In genomic region chr9:113157474-113158076, GRCm38 (mm10) we compare ENCODE assay signal across 12 mouse cellular contexts.
DNase-seq lines count a peak whose midpoint lies in the region; ATAC-seq lines count a peak whose summit lies in the region.
"Had no signal": no experiment of that assay in that cellular context is flagged by ENCODE, and none has a peak within 500 bp of the region (broad histone marks: within the 10 kb centered on the region; RNA-seq: fewer than 3 reads in every experiment).

No protein-coding gene starts in this region.

- 82% methylated on average over 17 of the region's 17 CpGs for WGBS in heart, embryonic 10.5 days

- peak; percentile 50 for DNase-seq in heart, embryonic 10.5 days (ENCODE audit: low spot score)
- DNase-seq in heart, postnatal 36 days: no peak
- DNase-seq in right cerebral cortex, postnatal 4 days: peak; percentile 26
- DNase-seq in right cerebral cortex, postnatal 14 days: no peak
- peak; percentile 30 to 34 for DNase-seq in layer of hippocampus, postnatal 36 days
- DNase-seq in urinary bladder, adult 18-20 months (ENCODE audit: low spot score in 2 of 2): no peak
- DNase-seq: thymus, postnatal 25 days had no signal

- no peak for ATAC-seq in inflammation-experienced regulatory T-cells, adult 6 months
- ATAC-seq: intestine, embryonic 15.5 days; liver, embryonic 12.5 days had no signal

- intact Hi-C loops in heart, postnatal 36 days (cut with DNase I): no loop called here

- no peak overlapping the region for H3K27ac ChIP-seq in heart, embryonic 10.5 days
- H3K27ac ChIP-seq: intestine, embryonic 15.5 days; liver, embryonic 12.5 days; macrophage had no signal

- no peaks in the 10 kb centered on the region for H3K27me3 ChIP-seq in heart, embryonic 10.5 days (ENCODE audit: insufficient read depth, poor library complexity, severe bottlenecking)
- H3K27me3 ChIP-seq: CH12.LX; intestine, embryonic 15.5 days; liver, embryonic 12.5 days had no signal

- no peaks in the 10 kb centered on the region for H3K36me3 ChIP-seq in heart, embryonic 10.5 days
- H3K36me3 ChIP-seq: intestine, embryonic 15.5 days; liver, embryonic 12.5 days had no signal

- H3K4me3 ChIP-seq in heart, embryonic 10.5 days: no peak overlapping the region
- H3K4me3 ChIP-seq: intestine, embryonic 15.5 days; liver, embryonic 12.5 days had no signal

- H3K9me3 ChIP-seq in heart, embryonic 10.5 days: no peaks in the 10 kb centered on the region
- H3K9me3 ChIP-seq: intestine, embryonic 15.5 days had no signal

- H3K4me1 ChIP-seq in heart, embryonic 10.5 days: no peaks in the 10 kb centered on the region
- H3K4me1 ChIP-seq: intestine, embryonic 15.5 days; liver, embryonic 12.5 days had no signal

Comparison
In these comparisons a context has a peak if more than half of its experiments do, and no peak if none do; other contexts are left out.
1. DNase-seq: peak in heart, embryonic 10.5 days (single experiment), right cerebral cortex, postnatal 4 days (single experiment) and layer of hippocampus, postnatal 36 days (2 of 2); none in heart, postnatal 36 days (0 of 2), right cerebral cortex, postnatal 14 days (single experiment) and urinary bladder, adult 18-20 months (0 of 2).